Mouse (Mus musculus): ENCODE data around the gene Pramef25. TPM values are rescaled to one million over a fixed set of nuclear protein-coding genes. Genes with fewer than 3 reads are reported as not detected.
"Not testable (repeated sequence)": the region's sequence is repeated elsewhere in the genome, so short reads cannot be mapped to it uniquely, and the experiment has no call there.

The Pramef25 gene
- total RNA-seq (2015) (not detected in 2 replicates), total RNA-seq (2017) (not detected in 2 replicates)

DNA sequence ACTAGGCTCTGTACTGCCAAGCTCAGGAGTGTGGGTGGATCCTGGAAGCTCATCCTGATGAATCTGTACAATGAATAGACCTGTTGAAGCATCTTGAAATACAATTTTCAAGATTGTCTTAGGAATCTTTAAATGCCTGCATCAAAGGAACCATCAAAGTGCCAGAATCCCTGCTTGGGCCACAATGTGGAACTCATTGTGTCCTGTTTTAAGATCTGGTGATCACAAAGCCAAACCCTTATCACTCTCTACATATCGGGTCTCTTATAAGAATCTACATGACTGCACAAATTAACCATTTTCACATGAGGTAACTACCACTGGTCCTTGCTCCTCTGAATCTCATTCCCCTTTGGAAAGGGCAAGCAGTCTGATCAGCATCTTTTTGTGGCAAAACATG, at the start of gene Pramef25:
Pramef25 (minus strand) TSS at position 101 of the 400 bp plus-strand sequence.
- not testable (repeated sequence) for ATAC-seq (ENCODE audit: poor library complexity, severe bottlenecking)

DNA sequence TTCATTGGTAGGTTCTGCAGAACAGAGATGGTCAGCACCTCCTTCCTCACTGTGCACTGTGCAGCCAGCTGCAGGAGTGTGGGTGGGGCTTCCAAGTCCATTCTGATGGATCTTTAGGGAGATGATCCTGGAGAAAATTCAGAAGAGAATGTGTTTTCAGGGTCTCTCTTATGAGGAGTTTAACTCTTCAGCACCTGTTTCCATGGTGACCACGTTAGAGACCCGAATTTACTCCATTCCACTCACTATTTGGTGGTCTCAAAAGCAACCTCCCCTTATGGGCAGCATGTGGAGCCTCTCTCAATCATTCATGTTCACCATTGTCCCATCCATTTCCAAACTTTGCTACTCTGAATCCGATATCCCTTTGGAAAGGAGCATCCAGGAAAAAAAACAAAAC, 43.5 kb upstream of the Pramef25 start, which contains the start of gene Pramef17:
Pramef17 (minus strand) TSS at position 101 of the 400 bp plus-strand sequence.
- ATAC-seq (ENCODE audit: poor library complexity, severe bottlenecking), result not testable (repeated sequence)

DNA sequence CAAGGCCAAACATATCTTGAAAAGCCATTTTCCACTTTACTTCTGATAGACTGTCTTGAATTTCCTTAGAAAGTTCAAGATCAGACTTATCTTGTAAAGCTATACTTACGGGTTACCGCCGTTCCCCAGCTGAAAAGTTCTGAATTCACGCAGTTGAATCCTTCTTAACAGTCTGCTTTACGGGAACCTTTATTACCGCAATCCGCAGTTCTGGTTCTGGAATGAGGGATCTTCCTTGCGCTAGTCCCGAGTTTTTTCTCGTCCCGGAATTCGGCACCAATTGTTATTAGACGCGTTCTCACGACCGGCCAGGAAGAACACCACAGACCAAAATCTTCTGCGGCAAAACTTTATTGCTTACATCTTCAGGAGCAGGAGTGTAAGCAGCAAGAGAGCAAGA, 37.3 kb upstream of the Pramef25 start:
- ATAC-seq (ENCODE audit: poor library complexity, severe bottlenecking), result not testable (repeated sequence)

DNA sequence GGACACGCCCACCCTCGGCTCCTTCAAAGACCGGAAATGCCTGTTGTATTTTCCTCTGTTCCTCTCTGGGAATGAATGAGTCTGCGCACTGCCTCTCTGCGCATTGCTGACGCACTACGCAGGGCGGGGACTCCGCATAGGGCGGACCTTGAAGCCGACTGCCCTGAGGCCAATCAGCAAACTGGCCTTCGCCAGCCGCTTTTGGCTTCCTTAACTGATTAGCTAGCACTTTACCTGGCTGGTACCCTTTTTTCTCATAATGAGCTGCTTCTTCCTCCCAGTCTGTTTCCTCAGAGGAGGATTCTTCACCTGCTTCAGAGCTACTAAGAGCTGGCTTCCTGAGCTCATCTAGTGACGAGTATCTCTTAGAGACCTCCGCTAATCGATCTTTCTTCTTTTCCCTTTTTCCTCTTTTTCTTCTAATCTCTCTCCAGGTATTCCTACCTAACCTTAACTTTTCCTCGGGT, 36.7 kb upstream of the Pramef25 start:
- not testable (repeated sequence) for ATAC-seq (ENCODE audit: poor library complexity, severe bottlenecking)

DNA sequence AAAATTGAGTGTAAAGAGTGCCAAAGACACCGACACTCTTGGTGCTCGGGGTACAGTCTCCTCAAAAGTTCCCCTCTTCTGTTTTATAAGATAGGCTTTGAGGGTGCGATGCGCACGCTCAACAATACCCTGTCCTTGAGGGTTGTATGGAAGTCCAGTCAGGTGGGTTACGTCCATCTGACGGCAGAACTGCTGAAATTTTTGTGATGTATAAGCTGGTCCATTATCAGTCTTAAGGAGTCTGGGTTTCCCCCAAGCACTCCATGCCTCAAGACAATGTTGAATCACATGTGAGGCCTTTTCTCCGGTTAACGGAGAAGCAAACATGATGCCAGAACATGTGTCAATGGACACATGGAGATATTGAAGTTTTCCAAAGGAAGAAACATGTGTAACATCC, 34.9 kb upstream of the Pramef25 start:
- ATAC-seq (ENCODE audit: poor library complexity, severe bottlenecking), result not testable (repeated sequence)

DNA sequence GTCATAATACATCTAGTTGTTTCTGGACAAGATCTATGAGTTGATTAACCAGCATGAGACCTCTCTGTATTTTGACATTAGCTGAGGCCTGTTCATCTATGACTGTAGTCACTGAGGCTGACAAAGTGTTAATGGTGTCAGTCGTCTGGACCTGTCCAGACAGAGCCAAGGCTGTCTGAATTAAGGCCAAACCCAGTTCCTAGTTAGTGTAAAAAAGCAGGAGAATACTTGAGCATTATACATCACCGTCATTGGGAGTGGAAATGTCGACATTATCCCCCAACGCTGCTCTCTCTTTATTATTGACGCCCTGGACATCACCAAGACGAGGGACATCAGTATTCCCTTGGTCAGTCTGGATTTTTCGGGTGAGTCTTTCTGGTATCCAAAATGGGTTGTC, 34.3 kb upstream of the Pramef25 start:
- ATAC-seq (ENCODE audit: poor library complexity, severe bottlenecking), result not testable (repeated sequence)

DNA sequence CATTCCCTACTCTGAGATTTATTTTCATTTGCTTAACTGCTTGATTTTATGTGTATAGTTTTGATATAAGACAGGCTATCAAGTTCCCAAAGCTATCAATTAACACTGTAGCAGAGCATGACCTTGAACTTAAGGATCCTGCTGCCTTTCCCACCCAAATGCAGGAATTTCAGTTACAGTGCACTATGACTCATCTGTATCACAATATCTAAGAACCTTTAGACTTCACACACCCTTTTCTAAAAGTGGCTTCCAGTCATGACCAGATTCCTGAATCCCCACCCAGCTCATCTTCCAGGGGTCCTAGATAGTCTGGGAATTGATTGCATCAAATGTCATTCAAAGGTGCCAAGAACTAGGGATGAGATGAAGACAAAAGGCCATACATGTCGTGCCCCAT, 32.6 kb upstream of the Pramef25 start:
- not testable (repeated sequence) for ATAC-seq (ENCODE audit: poor library complexity, severe bottlenecking)

DNA sequence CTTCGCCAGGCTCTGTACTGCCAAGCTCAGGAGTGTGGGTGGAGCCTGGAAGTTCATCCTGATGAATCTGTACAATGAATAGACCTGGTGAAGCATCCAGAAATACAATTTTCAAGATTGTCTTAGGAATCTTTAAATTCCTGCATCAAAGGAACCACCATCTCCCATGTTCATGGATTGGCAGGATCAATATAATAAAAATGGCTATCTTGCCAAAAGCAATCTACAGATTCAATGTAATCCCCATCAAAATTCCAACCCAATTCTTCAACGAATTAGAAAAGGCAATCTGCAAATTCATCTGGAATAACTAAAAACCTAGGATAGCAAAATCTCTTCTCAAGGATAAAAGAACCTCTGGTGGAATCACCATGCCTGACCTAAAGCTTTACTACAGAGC, 16.0 kb upstream of the Pramef25 start, which contains the start of gene Gm13101:
Gm13101 (minus strand) TSS at position 101 of the 400 bp plus-strand sequence.
- ATAC-seq (ENCODE audit: poor library complexity, severe bottlenecking), result not testable (repeated sequence)

DNA sequence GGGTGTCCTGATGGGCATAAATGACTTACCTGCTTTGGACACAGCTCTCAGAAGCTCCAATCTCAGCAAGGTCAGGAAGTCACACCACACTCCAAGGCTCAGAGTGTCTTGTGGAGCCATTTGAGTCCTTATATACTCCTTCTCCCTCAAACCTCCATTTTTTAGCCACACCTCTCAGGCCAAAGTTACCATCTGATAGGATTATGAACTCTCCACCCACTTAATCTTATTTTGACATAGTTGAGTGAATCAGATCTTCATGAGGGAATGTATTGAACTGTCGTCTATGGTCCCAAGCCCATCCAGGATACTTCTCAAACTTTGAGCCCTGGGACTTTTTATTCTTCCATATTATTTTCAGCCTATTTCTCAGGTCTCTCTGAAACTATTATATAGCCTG, 50.5 kb downstream of the Pramef25 start, which contains the start of gene Pramef6:
Pramef6 (minus strand) TSS at position 101 of the 400 bp plus-strand sequence.
- not testable (repeated sequence) for ATAC-seq (ENCODE audit: poor library complexity, severe bottlenecking)

Other genes with a start within 250 kb of the Pramef25 start
- gene Gm13089, start 248.3 kb downstream of the Pramef25 start, total RNA-seq (2015), result not detected in 2 replicates
- not detected in 2 replicates for gene Gm13089, start 248.3 kb downstream of the Pramef25 start, total RNA-seq (2017)
- not detected in 2 replicates for gene Gm13078, start 231.6 kb downstream of the Pramef25 start, total RNA-seq (2015)
- not detected in 2 replicates for gene Gm13078, start 231.6 kb downstream of the Pramef25 start, total RNA-seq (2017)
- gene Gm13023, start 161.7 kb downstream of the Pramef25 start, total RNA-seq (2015), result not detected in 2 replicates
- gene Gm13023, start 161.7 kb downstream of the Pramef25 start, total RNA-seq (2017), result not detected in 2 replicates
- not detected in 2 replicates for gene Gm13084, start 134.9 kb downstream of the Pramef25 start, total RNA-seq (2015)
- not detected in 2 replicates for gene Gm13084, start 134.9 kb downstream of the Pramef25 start, total RNA-seq (2017)
- not detected in 2 replicates for gene Gm13103, start 104.5 kb downstream of the Pramef25 start, total RNA-seq (2015)
- not detected in 2 replicates for gene Gm13103, start 104.5 kb downstream of the Pramef25 start, total RNA-seq (2017)
- gene Pramef6, start 50.6 kb downstream of the Pramef25 start, total RNA-seq (2015), result not detected in 2 replicates
- not detected in 2 replicates for gene Pramef6, start 50.6 kb downstream of the Pramef25 start, total RNA-seq (2017)
- not detected in 2 replicates for gene Gm13101, start 15.9 kb upstream of the Pramef25 start, total RNA-seq (2015)
- gene Gm13101, start 15.9 kb upstream of the Pramef25 start, total RNA-seq (2017), result not detected in 2 replicates
- not detected in 2 replicates for gene Pramef17, start 43.4 kb upstream of the Pramef25 start, total RNA-seq (2015)
- not detected in 2 replicates for gene Pramef17, start 43.4 kb upstream of the Pramef25 start, total RNA-seq (2017)
- not detected in 2 replicates for gene Pramel4, start 108.1 kb upstream of the Pramef25 start, total RNA-seq (2015)
- not detected in 2 replicates for gene Pramel4, start 108.1 kb upstream of the Pramef25 start, total RNA-seq (2017)
- not detected in 2 replicates for gene Gm13102, start 155.5 kb upstream of the Pramef25 start, total RNA-seq (2015)
- gene Gm13102, start 155.5 kb upstream of the Pramef25 start, total RNA-seq (2017), result not detected in 2 replicates
- not detected in 2 replicates for gene Oog3, start 211.6 kb upstream of the Pramef25 start, total RNA-seq (2015)
- not detected in 2 replicates for gene Oog3, start 211.6 kb upstream of the Pramef25 start, total RNA-seq (2017)
- gene Oog2, start 239.7 kb upstream of the Pramef25 start, total RNA-seq (2015), result not detected in 2 replicates
- not detected in 2 replicates for gene Oog2, start 239.7 kb upstream of the Pramef25 start, total RNA-seq (2017)

Data from megakaryocyte, adult 5-6 weeks (primary cell).